Mouse (Mus musculus): ENCODE measurements around the gene Slc39a10. TPM values are rescaled to one million over a fixed set of nuclear protein-coding genes. Genes with fewer than 3 reads are reported as not detected.

Slc39a10 gene
- total and polyA plus RNA-seq, 3 experiments, result 14.9 to 17.7 TPM; not detected in 1

DNA sequence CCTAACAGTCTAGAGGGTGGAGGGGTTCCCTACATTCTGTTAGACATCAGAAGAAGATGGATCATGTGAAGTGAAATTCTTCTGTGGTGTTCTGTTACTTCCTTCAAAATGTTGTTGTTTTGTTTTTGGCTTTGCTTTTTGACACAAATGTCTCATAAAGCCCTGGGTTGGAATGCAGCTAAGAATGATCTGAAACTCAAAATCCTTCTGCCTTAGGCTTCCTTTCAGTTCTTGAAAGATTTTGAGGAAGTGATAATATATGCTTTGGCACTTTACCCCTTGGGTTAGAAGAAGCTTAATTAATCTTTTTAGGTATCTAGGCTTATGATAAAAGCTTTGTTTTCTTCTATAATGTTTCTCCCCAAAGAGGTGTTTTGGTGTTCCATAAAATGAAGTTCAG lies 34.5 kb upstream of the Slc39a10 start:
- DNase-seq (ENCODE audit: low read depth, low spot score), result no peak

DNA sequence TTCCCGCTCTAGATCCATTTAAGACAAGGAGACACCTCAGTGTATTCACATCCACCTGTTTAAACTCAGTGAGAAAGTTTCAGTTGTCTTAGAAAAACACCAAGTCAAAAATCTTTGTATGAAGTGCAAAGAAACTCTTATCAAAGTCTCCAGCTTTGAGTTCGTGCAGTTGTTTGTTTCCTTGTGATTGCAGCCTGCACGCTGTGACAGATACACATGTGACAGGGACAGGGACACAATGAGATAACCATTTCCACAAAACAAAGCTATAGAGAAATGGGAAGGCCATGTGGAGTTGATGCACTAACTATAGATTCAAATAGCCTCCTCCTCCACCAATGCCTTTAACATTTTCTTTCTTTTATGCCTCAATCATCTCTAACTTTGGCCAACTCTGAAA lies 33.6 kb upstream of the Slc39a10 start:
- Histone ChIP-seq H3K9me3 (replicated peaks; ENCODE audit: insufficient read depth, low read length) (no peaks in the 10 kb centered on the region), H3K79me2 (ENCODE audit: control insufficient read depth, insufficient read depth, low read length, poor library complexity) (no peaks in the 10 kb centered on the region), H3K27me3 (ENCODE audit: control insufficient read depth in 1 of 2, insufficient read depth in 2 of 2, low read length in 2 of 2) (no peaks in the 10 kb centered on the region), H3K36me3 (ENCODE audit: control insufficient read depth in 1 of 2, insufficient read depth in 2 of 2, low read length in 2 of 2) (no peaks in the 10 kb centered on the region), H3K27ac (ENCODE audit: control insufficient read depth, low read depth, low read length) (no peak overlapping the region), H3K4me3 (ENCODE audit: control insufficient read depth in 1 of 2, insufficient read depth in 1 of 2, low read depth in 2 of 2, low read length in 2 of 2) (no peak overlapping the region), H3K9ac (ENCODE audit: control insufficient read depth, low read depth, low read length, poor library complexity, severe bottlenecking) (no peak overlapping the region), H3K4me1 (ENCODE audit: control insufficient read depth in 1 of 2, insufficient read depth in 2 of 2, low read length in 2 of 2) (no peaks in the 10 kb centered on the region)
- TF ChIP-seq USF1 (IDR thresholded peaks at IDR 0.05; ENCODE audit: low read depth, low read length) (peak; percentile 25; the same call in 1 of the 2 replicates), POLR2AphosphoS2 (IDR thresholded peaks at IDR 0.05; ENCODE audit: low read length) (no peak), RCOR1 (IDR thresholded peaks at IDR 0.05; ENCODE audit: low read depth, low read length) (peak; percentile 38; the same call in 1 of the 2 replicates), TCF12 (IDR thresholded peaks at IDR 0.05; ENCODE audit: low read depth, low read length) (peak; percentile 66; the same call in 1 of the 2 replicates), GATA1 (IDR thresholded peaks at IDR 0.05; ENCODE audit: low read depth, low read length) (peak; percentile 36), MXI1 (IDR thresholded peaks at IDR 0.05; ENCODE audit: low read depth, low read length) (peak; percentile 66; the same call in 1 of the 2 replicates), MAX (IDR thresholded peaks at IDR 0.05; ENCODE audit: low read length) (peak; percentile 43; the same call in 1 of the 2 replicates), BHLHE40 (IDR thresholded peaks at IDR 0.05; ENCODE audit: borderline replicate concordance, low read depth, low read length) (peak; percentile 45; the same call in 1 of the 2 replicates), NRF1 (IDR thresholded peaks at IDR 0.05; ENCODE audit: insufficient read depth, low read depth, low read length, poor library complexity, severe bottlenecking) (no peak), EP300 (IDR thresholded peaks at IDR 0.05; ENCODE audit: low read depth in 1 of 2, low read length in 2 of 2) (peak; percentile 39 to 59; a peak in 2 of 4 replicates)
- DNase-seq (ENCODE audit: low read depth, low spot score), result peak; percentile 8

More for the DNA sequence above, 34.5 kb upstream of the Slc39a10 start:
- H3K27me3 ChIP-seq (ENCODE audit: control insufficient read depth in 1 of 2, insufficient read depth in 2 of 2, low read length in 2 of 2), result no peaks in the 10 kb centered on the region
- no peaks in the 10 kb centered on the region for H3K4me1 ChIP-seq (ENCODE audit: control insufficient read depth in 1 of 2, insufficient read depth in 2 of 2, low read length in 2 of 2)
- no peak overlapping the region for H3K4me3 ChIP-seq (ENCODE audit: control insufficient read depth in 1 of 2, insufficient read depth in 1 of 2, low read depth in 2 of 2, low read length in 2 of 2)
- H3K9ac ChIP-seq (ENCODE audit: control insufficient read depth, low read depth, low read length, poor library complexity, severe bottlenecking), result no peak overlapping the region
- no peaks in the 10 kb centered on the region for H3K79me2 ChIP-seq (ENCODE audit: control insufficient read depth, insufficient read depth, low read length, poor library complexity)
- H3K27ac ChIP-seq (ENCODE audit: control insufficient read depth, low read depth, low read length), result no peak overlapping the region
- no peaks in the 10 kb centered on the region for H3K36me3 ChIP-seq (ENCODE audit: control insufficient read depth in 1 of 2, insufficient read depth in 2 of 2, low read length in 2 of 2)
- TF ChIP-seq CTCF (IDR thresholded peaks at IDR 0.05 in 2 of 3, conservative IDR thresholded peaks at IDR 0.05 in 1 of 3; ENCODE audit: control insufficient read depth in 1 of 3, insufficient read depth in 1 of 3, low read depth in 2 of 3, low read length in 3 of 3, poor library complexity in 1 of 3, severe bottlenecking in 1 of 3), result no peak
- TF ChIP-seq MAX (IDR thresholded peaks at IDR 0.05; ENCODE audit: low read length), result no peak
- TF ChIP-seq E2F4 (IDR thresholded peaks at IDR 0.05; ENCODE audit: borderline replicate concordance, low read depth, low read length), result no peak
- no peak for TF ChIP-seq MYC (IDR thresholded peaks at IDR 0.05; ENCODE audit: low read depth, low read length)
- no peak for TF ChIP-seq JUND (IDR thresholded peaks at IDR 0.05; ENCODE audit: low read depth, low read length)
- TF ChIP-seq KAT2A (conservative IDR thresholded peaks at IDR 0.05; ENCODE audit: low read depth, low read length), result no peak
- no peak for TF ChIP-seq SIN3A (IDR thresholded peaks at IDR 0.05; ENCODE audit: low read length)
- TF ChIP-seq SMC3 (IDR thresholded peaks at IDR 0.05; ENCODE audit: low read depth, low read length), result no peak
- no peak for TF ChIP-seq MYB (IDR thresholded peaks at IDR 0.05; ENCODE audit: low read depth, low read length)
- TF ChIP-seq ELF1 (IDR thresholded peaks at IDR 0.05; ENCODE audit: low read depth, low read length), result no peak
- no peak for TF ChIP-seq BHLHE40 (IDR thresholded peaks at IDR 0.05; ENCODE audit: borderline replicate concordance, low read depth, low read length)
- no peak for TF ChIP-seq CHD1 (IDR thresholded peaks at IDR 0.05; ENCODE audit: low read depth, low read length)
- no peak for TF ChIP-seq TAL1 (IDR thresholded peaks at IDR 0.05; ENCODE audit: low read length)
- TF ChIP-seq EP300 (IDR thresholded peaks at IDR 0.05; ENCODE audit: low read depth in 1 of 2, low read length in 2 of 2), result no peak
- TF ChIP-seq MEF2A (IDR thresholded peaks at IDR 0.05; ENCODE audit: extremely low read depth, insufficient replicate concordance, low read depth, low read length, poor library complexity, severe bottlenecking), result no peak
- TF ChIP-seq NELFE (IDR thresholded peaks at IDR 0.05; ENCODE audit: low read depth, low read length), result no peak
- TF ChIP-seq CHD2 (IDR thresholded peaks at IDR 0.05; ENCODE audit: low read length), result no peak
- no peaks in the 10 kb centered on the region for H3K9me3 ChIP-seq (replicated peaks; ENCODE audit: insufficient read depth, low read length)
